Mouse (Mus musculus) E14TG2a.4 (cell line): Measurements from ENCODE around the gene Hsd3b4.
"Not testable (repeated sequence)": the region's sequence is repeated elsewhere in the genome, so short reads cannot be mapped to it uniquely, and the experiment has no call there.

ENCODE experiments used
- H3K27me3 ChIP-seq: 2 replicates; pipeline ENCODE4 v1.6.1; 2014; ENCODE audit warnings: low read length, control low read depth; ENCODE audit not compliant: insufficient read depth
- H3K36me3 ChIP-seq: 2 replicates; pipeline ENCODE4 v1.6.1; 2014; ENCODE audit warnings: low read length, control low read depth; ENCODE audit not compliant: insufficient read depth
- H3K4me1 ChIP-seq: replicated peaks from 2 replicates; pipeline ENCODE4 v1.6.1; 2014; ENCODE audit warnings: low read depth, low read length, control low read depth
- H3K4me3 ChIP-seq: replicated peaks from 2 replicates; pipeline ENCODE4 v1.5.1; 2014; ENCODE audit warnings: mild to moderate bottlenecking, low read length
- H3K9me3 ChIP-seq: 2 replicates; pipeline ENCODE4 v1.6.1; 2014; ENCODE audit warnings: low read length, control low read depth

Hsd3b4 gene

DNA sequence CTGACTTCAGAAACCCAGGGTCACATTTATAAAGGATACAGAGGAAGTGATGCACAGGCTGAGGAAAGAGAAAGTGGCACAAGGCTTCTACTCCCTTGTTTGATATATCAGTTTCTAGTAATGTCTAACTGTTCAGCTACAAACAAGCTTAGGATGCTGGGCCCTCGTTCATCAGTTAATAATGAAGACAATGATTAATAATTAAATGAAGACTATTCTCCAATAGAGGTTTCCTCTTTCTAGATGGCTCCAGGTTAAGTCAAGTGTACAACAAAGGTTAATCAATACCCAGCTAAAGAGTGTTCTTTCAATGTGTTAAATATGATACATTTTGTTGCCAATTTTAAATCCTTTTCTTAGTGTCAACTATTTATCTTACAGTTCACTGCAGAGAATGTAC lies at the start of gene Hsd3b4:
Gene Hsd3b4 (minus strand): TSS at position 101 of the 400 bp plus-strand sequence.
- H3K4me3 ChIP-seq, H3K36me3 ChIP-seq, H3K4me1 ChIP-seq, H3K9me3 ChIP-seq, H3K27me3 ChIP-seq: not testable (repeated sequence)

DNA sequence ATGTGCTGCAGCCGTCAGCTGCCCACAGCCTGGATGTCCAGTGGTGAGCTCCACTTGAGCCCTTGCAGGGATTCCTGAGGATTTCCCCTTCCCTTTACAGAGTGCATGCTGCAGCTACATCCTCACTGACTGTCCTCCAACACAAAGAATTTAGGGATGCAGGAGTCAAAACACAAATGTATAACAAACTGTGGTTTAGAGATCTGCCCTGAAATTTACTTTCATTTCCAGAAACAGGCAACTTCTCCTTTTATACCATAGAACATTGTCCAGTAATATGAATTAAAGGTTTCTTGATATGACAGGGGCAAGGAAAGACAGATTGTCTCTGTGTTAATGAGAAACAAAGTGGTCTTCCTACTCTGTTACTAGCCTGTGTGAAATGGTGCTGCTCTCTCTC lies 40.5 kb upstream of the Hsd3b4 start:
- H3K27me3 ChIP-seq, H3K9me3 ChIP-seq, H3K36me3 ChIP-seq, H3K4me1 ChIP-seq, H3K4me3 ChIP-seq: not testable (repeated sequence)

DNA sequence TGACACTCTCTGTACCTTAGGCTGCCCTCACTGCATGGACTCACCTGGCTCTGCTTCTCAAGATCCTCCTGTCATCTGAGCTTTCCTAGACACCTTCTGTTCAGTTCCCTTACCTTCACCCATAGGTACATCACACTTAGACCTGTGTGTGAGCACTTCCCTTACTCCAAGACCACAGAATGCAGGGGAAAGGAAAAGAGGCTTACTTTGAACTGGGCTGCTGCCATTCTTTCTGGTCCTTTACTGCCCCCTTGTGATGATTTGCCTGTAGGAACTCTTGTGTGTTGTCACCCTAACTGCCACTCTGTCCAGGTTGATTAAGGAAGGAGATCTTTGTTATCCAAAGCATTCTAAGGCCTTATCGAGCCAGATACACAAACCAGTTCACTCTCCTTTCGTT lies 39.9 kb upstream of the Hsd3b4 start:
- not testable (repeated sequence) for H3K4me3 ChIP-seq, H3K9me3 ChIP-seq, H3K4me1 ChIP-seq, H3K27me3 ChIP-seq, H3K36me3 ChIP-seq

DNA sequence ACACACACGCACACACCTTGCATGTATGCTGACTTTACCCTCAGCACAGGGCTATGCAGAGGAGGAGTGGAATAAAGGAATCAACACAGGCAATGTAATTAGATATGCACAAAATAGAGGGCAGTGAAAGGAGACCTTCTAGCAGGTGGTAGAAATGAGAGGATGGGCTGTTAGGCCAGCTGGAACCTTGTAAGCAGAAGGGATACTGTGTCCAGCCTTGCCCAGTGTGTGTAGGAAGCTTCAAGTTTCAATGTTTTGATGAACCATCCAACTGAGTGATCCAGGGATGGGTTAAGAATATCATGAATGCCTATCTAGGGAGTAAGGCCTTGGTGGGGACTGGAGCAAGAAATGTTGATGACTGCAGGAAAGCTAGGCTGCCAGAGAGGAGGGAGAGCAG lies 38.2 kb upstream of the Hsd3b4 start:
- not testable (repeated sequence) for H3K4me1 ChIP-seq, H3K36me3 ChIP-seq, H3K9me3 ChIP-seq, H3K4me3 ChIP-seq, H3K27me3 ChIP-seq

DNA sequence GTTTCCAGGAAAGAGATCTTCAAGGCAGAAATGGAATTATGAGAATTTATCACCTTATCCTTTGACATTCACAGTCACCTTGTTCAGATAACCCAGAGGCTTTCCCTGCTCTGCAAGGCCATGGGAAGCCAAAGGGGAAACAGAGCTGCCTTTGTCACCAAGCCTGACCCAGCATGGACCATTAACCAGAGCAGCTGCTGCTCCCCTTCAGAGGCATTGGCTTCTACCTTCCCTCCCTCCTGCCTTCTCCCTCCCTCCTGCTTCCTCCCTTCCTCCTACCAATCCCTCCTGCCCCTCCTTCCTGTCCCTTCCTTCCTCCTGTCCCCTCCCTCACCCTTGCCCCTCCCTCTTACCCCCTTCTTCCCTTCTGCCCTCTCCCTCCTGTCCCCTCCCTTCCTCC lies 37.3 kb upstream of the Hsd3b4 start:
- not testable (repeated sequence) for H3K36me3 ChIP-seq, H3K9me3 ChIP-seq, H3K4me3 ChIP-seq, H3K4me1 ChIP-seq, H3K27me3 ChIP-seq

DNA sequence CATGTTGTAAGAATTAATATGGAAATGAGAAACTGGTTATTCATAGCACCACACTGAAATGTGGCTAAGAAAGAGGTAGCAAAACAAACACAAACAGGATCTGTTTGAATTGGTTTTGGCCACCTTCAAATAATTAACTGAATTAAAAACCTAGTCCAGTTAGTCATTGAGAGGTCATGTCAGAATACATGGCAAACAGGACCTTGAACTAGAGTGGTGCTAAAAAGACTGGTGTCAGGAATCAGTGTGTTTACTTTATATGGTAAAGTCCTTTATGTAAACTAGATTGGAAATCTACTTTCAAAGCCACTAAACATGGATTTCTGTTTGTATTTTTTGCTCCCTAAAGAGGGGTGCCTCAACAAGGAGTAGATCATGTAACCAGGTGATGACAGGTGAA lies 14.7 kb upstream of the Hsd3b4 start:
- not testable (repeated sequence) for H3K4me3 ChIP-seq, H3K36me3 ChIP-seq, H3K4me1 ChIP-seq, H3K9me3 ChIP-seq, H3K27me3 ChIP-seq

DNA sequence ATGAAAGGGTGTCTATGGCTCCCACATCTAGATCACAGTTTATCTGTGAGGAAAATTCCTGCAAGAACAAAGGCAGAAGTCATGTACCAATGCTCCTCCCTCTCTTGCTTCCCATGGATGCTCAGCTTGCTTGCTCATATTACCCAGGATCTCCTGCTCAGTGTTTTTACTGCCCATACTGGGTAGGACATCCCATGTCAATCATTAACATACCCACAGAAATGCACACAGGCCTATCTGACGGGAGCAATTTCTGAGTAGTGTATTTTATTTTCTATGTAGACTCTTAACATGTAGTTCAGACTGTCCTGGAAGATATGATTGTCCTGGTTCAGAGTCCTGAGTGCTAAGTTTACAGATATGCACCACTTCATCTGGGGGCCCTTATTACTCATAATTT lies 14.2 kb upstream of the Hsd3b4 start:
- H3K36me3 ChIP-seq, H3K9me3 ChIP-seq, H3K4me1 ChIP-seq, H3K4me3 ChIP-seq, H3K27me3 ChIP-seq: not testable (repeated sequence)

DNA sequence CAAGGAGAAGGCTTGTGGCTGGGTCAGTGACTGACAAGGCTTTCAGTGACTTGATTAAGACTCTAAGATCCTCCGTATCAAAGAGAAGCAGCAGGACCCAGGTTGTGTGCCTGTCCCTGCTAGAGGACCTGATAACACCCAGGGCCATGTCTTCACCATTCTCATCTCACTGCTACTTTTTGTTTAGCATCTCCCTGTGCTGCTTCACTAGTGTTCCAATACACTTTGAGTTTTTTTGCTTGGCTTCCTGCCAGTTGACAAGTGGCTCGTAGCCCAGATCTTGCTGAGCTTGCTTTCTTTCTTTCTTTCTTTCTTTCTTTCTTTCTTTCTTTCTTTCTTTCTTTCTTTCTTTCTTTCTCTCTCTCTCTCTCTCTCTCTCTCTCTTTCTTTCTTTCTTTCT lies 12.5 kb upstream of the Hsd3b4 start:
- not testable (repeated sequence) for H3K27me3 ChIP-seq, H3K4me1 ChIP-seq, H3K9me3 ChIP-seq, H3K36me3 ChIP-seq, H3K4me3 ChIP-seq

DNA sequence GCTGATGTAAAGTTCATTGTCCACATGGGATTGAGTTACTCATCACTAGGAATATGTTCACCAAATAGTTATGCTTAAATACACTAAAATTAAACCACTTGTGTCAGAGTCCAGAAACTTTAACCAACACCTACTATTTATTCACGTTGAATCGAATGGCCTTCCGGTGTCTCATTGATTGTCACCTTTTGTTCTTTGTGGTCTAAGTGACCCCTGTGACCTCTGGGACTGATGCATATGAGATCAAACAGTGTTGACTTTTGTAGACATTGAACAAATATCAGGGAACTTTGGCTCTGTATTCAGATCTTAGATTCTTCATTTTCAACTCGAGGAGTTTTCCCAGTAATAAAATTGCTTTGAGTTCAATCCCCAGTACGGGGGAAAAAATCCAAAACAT lies 3.1 kb downstream of the Hsd3b4 start:
- H3K4me3 ChIP-seq, H3K27me3 ChIP-seq, H3K9me3 ChIP-seq, H3K4me1 ChIP-seq, H3K36me3 ChIP-seq: not testable (repeated sequence)

DNA sequence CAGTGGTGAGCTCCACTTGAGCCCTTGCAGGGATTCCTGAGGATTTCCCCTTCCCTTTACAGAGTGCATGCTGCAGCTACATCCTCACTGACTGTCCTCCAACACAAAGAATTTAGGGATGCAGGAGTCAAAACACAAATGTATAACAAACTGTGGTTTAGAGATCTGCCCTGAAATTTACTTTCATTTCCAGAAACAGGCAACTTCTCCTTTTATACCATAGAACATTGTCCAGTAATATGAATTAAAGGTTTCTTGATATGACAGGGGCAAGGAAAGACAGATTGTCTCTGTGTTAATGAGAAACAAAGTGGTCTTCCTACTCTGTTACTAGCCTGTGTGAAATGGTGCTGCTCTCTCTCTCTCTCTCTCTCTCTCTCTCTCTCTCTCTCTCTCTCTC lies 12.9 kb downstream of the Hsd3b4 start:
- H3K9me3 ChIP-seq, H3K4me1 ChIP-seq, H3K4me3 ChIP-seq, H3K36me3 ChIP-seq, H3K27me3 ChIP-seq: not testable (repeated sequence)

DNA sequence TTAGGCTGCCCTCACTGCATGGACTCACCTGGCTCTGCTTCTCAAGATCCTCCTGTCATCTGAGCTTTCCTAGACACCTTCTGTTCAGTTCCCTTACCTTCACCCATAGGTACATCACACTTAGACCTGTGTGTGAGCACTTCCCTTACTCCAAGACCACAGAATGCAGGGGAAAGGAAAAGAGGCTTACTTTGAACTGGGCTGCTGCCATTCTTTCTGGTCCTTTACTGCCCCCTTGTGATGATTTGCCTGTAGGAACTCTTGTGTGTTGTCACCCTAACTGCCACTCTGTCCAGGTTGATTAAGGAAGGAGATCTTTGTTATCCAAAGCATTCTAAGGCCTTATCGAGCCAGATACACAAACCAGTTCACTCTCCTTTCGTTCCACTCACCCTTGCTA lies 13.6 kb downstream of the Hsd3b4 start:
- H3K9me3 ChIP-seq, H3K4me1 ChIP-seq, H3K27me3 ChIP-seq, H3K36me3 ChIP-seq, H3K4me3 ChIP-seq: not testable (repeated sequence)

DNA sequence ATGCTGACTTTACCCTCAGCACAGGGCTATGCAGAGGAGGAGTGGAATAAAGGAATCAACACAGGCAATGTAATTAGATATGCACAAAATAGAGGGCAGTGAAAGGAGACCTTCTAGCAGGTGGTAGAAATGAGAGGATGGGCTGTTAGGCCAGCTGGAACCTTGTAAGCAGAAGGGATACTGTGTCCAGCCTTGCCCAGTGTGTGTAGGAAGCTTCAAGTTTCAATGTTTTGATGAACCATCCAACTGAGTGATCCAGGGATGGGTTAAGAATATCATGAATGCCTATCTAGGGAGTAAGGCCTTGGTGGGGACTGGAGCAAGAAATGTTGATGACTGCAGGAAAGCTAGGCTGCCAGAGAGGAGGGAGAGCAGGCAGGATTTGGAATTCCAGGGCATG lies 15.3 kb downstream of the Hsd3b4 start:
- not testable (repeated sequence) for H3K36me3 ChIP-seq, H3K4me3 ChIP-seq, H3K27me3 ChIP-seq, H3K4me1 ChIP-seq, H3K9me3 ChIP-seq

DNA sequence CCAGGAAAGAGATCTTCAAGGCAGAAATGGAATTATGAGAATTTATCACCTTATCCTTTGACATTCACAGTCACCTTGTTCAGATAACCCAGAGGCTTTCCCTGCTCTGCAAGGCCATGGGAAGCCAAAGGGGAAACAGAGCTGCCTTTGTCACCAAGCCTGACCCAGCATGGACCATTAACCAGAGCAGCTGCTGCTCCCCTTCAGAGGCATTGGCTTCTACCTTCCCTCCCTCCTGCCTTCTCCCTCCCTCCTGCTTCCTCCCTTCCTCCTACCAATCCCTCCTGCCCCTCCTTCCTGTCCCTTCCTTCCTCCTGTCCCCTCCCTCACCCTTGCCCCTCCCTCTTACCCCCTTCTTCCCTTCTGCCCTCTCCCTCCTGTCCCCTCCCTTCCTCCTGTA lies 16.1 kb downstream of the Hsd3b4 start:
- not testable (repeated sequence) for H3K4me1 ChIP-seq, H3K9me3 ChIP-seq, H3K4me3 ChIP-seq, H3K36me3 ChIP-seq, H3K27me3 ChIP-seq

DNA sequence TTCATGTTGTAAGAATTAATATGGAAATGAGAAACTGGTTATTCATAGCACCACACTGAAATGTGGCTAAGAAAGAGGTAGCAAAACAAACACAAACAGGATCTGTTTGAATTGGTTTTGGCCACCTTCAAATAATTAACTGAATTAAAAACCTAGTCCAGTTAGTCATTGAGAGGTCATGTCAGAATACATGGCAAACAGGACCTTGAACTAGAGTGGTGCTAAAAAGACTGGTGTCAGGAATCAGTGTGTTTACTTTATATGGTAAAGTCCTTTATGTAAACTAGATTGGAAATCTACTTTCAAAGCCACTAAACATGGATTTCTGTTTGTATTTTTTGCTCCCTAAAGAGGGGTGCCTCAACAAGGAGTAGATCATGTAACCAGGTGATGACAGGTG lies 38.8 kb downstream of the Hsd3b4 start:
- not testable (repeated sequence) for H3K36me3 ChIP-seq, H3K4me3 ChIP-seq, H3K4me1 ChIP-seq, H3K27me3 ChIP-seq, H3K9me3 ChIP-seq

DNA sequence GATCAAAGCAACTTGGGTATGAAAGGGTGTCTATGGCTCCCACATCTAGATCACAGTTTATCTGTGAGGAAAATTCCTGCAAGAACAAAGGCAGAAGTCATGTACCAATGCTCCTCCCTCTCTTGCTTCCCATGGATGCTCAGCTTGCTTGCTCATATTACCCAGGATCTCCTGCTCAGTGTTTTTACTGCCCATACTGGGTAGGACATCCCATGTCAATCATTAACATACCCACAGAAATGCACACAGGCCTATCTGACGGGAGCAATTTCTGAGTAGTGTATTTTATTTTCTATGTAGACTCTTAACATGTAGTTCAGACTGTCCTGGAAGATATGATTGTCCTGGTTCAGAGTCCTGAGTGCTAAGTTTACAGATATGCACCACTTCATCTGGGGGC lies 39.3 kb downstream of the Hsd3b4 start:
- H3K36me3 ChIP-seq, H3K4me1 ChIP-seq, H3K4me3 ChIP-seq, H3K9me3 ChIP-seq, H3K27me3 ChIP-seq: not testable (repeated sequence)

DNA sequence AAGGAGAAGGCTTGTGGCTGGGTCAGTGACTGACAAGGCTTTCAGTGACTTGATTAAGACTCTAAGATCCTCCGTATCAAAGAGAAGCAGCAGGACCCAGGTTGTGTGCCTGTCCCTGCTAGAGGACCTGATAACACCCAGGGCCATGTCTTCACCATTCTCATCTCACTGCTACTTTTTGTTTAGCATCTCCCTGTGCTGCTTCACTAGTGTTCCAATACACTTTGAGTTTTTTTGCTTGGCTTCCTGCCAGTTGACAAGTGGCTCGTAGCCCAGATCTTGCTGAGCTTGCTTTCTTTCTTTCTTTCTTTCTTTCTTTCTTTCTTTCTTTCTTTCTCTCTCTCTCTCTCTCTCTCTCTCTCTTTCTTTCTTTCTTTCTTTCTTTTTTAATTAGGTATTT lies 41.0 kb downstream of the Hsd3b4 start:
- not testable (repeated sequence) for H3K9me3 ChIP-seq, H3K4me1 ChIP-seq, H3K4me3 ChIP-seq, H3K27me3 ChIP-seq, H3K36me3 ChIP-seq
